Mouse (Mus musculus) frontal cortex, postnatal 25 days (tissue): ENCODE measurements at regions not wholly inside any gene's neighbourhood (a gene's known extent, or its start where the extent isn't known, plus 50 kb on each side); places are given as distances from the start of the nearest gene placed in this dataset.
A peak's percentile ranks its signal among the peaks of the same experiment; 100 is the strongest.

Experiments used
- DNase-seq, 2 experiments: peaks; one replicate each; pipeline ENCODE4 v3.0.0; 2022; ENCODE audit warnings: low spot score in 2 of 2

DNA sequence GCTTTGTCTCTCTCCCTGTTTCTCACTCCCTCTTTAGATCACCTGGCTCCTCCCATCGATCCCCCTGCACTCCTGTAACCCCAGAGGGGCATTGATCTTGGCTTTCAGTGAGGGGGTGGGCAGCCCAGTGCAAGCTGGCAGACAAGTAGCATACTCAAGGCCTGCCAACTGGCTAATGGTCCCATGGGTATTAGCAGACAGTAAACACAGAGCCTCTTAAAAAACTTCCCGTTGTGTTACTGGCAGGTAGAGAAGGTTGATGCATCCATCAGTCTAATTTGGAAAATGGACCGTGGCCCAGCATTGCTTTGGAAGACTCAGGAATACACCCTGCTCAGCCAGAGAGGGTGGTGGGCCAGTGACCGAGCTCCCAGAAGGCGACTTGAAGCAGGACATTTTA is 145.0 kb downstream of the 9530068E07Rik start:
- no peak for DNase-seq

DNA sequence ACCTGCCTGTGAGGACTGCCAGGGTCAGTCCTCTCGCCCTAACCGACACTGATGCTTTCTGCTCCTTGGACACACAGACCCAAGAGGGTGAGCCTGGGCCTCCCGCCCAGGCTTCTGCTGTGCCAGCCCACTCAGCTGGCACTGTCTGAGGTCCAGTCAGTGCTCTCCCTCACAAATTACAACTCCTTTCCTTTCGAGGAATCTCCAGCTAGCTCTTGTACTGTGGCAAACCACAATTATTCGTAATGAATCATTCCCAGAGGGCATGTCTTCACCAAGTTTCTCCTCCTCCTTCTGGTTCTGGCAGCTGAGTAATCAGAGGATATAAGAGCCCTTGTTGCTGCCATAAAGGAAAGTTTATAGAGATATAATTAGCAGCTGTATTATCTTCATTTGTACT is 155.2 kb downstream of the 9530068E07Rik start:
- DNase-seq, result no peak

GRCm38 (mm10) chr11:52552860-52553259 is 156.6 kb downstream of the 9530068E07Rik start:
- no peak for DNase-seq

- no peak for DNase-seq
Observed at GRCm38 (mm10) chr11:52557836-52558235, 161.6 kb downstream of the 9530068E07Rik start.

DNA sequence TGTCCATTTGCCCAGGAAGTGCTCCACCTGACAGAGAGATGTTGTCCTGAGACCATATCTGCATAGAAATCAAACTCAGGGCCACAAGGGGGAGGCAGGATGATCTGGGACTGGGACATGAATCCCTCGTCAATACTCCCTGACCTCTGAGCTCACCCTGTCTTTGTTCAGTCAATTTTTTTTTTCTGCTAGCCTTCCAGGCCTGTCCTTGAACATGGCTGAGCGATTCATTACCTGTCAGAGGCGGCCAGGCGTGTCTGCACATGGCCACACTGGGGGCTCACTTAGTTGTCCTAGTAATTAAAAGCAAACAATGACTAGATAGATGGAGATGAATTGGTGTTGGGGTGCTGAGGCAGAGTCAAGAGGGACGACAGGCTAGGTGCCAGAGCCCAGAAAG is 162.6 kb downstream of the 9530068E07Rik start:
- DNase-seq, result no peak

GRCm38 (mm10) chr11:52561281-52561680 is 165.1 kb downstream of the 9530068E07Rik start:
- no peak for DNase-seq

- DNase-seq, result no peak
Observed at GRCm38 (mm10) chr11:52565457-52565856, 169.2 kb downstream of the 9530068E07Rik start.

DNA sequence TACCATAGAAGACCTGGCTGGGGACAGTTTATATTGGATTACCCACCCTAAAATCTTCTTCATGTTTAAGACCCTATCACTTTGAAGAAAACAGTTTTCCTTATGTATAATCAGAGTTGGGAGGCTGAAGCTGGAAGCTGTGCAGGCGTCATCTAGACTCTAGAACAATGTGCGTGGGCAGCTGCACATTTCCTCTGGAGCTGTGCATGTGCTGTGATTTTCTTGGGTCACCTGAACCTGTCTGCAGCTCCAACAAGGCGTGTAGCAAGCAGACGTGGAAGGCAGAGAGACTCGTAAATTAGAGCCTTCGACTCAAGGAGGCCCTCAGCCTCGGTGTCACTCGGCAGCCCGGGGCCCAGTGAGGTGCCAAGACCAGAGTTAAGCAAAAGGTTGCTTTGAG is 169.8 kb downstream of the 9530068E07Rik start:
- no peak for DNase-seq

DNA sequence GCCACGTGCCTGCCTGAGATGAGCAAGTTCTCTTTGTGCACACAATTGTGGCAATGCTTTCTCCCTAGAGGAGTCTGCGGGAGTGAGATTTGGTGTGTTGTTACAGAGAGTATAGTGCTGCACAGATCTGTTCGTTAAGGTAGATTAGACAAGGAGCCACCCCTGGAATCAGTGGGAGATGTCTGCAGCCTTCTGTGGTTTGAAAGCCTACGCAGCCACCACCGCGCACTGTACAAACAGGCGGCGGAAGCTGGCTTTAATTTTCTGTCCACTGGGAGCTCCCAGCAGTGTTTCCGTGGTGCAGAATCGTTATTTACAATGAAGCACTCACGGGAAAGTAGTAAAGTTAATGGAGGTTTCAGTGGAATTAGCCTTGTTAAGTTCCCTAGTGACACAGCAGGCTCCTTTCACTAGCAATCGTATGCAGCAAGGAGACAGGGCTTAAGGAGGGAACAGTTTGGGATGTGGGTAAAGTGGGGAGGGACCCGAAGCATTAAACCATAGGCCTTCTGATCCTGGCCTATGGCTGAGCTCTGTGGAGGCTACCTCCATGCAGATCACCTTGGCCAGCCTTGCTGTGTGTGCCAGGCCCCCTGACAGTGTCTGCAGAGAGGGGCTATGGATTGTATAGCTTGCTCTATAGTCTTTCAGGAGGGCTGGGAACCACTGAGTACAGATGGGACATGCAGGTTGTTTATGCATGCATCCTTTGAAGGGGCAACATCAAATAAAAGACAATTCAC is 171.9 kb downstream of the 9530068E07Rik start:
- peak in 1 of 2 experiments; percentile 23 for DNase-seq

GRCm38 (mm10) chr11:52568794-52569193 is 172.6 kb downstream of the 9530068E07Rik start:
- DNase-seq, result no peak

- DNase-seq, result no peak
Observed at GRCm38 (mm10) chr11:52569759-52570158, 173.5 kb downstream of the 9530068E07Rik start.

- DNase-seq, result no peak
Observed at GRCm38 (mm10) chr11:52578471-52578870, 182.2 kb downstream of the 9530068E07Rik start.

- no peak for DNase-seq
Observed at GRCm38 (mm10) chr11:52579764-52580377, 183.6 kb downstream of the 9530068E07Rik start.

GRCm38 (mm10) chr11:52591596-52592180 is 172.7 kb upstream of the Fstl4 start:
- DNase-seq, result no peak

GRCm38 (mm10) chr11:52594092-52594491 is 170.3 kb upstream of the Fstl4 start:
- DNase-seq, result no peak

GRCm38 (mm10) chr11:52601196-52601595 is 163.2 kb upstream of the Fstl4 start:
- no peak for DNase-seq

GRCm38 (mm10) chr11:52602061-52602561 is 162.3 kb upstream of the Fstl4 start:
- peak; percentile 4 to 8 for DNase-seq

DNA sequence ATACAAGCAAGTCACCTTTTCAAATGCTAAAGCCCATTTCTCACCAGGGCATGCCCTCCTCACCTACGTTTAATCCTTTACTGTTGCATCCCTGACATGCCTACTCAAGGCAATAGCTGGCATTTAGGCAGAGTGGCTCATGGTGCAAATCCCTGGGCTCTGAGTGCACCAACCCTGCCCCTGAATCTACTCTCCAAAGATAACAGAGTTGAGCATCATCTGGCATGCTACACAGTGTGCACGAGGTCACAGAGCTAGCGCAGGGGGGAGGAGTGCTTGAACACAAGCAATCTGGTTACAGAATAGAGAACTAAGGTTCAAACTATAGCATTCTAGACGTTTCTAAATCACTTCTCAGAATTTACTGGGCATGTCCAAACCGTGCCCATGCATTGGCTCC is 161.6 kb upstream of the Fstl4 start:
- DNase-seq, result no peak

DNA sequence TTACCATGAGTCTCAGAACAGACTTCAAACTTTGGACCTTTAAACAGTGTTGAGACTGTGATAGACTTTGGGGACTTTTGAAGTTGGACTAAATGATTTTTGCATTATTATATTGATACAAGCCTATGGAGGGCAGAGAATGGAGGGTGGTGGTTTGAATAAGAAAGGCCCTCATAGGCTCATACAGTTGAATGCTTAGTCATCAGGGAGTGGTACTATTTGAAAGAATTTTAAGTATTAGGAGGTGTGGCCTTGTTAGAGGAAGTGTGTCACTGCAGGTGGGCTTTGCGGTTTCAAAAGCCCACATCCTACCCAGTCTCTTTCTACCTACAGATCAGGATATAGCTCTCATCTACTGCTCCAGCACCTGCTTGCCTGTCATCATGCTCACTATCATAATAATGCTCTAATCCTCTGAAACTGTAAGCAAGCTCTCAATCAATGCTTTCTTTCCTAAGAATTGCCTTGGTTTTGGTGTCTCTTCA is 153.7 kb upstream of the Fstl4 start:
- DNase-seq, result no peak

- no peak for DNase-seq
Observed at GRCm38 (mm10) chr11:52615622-52616021, 148.8 kb upstream of the Fstl4 start.

GRCm38 (mm10) chr11:52618646-52619045 is 145.8 kb upstream of the Fstl4 start:
- no peak for DNase-seq

DNA sequence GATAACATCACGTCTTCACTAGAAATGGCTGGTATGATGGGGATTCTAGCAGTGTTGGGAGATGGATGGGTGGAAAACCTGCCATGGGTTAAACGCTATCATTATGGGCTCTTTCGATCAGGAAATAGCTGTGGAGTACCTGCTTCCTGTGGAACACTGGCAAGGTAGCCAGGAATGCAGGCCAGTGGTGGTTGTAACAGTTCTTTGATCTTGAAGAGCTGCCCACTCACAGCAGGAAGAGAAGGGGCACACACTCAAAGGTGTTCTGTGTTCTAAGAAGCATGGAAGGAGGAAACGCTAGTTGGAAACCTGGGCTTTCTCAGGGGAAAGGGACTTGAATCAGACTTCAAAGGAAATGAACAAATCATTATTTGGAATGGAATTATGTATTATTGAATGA is 141.6 kb upstream of the Fstl4 start:
- no peak for DNase-seq

DNA sequence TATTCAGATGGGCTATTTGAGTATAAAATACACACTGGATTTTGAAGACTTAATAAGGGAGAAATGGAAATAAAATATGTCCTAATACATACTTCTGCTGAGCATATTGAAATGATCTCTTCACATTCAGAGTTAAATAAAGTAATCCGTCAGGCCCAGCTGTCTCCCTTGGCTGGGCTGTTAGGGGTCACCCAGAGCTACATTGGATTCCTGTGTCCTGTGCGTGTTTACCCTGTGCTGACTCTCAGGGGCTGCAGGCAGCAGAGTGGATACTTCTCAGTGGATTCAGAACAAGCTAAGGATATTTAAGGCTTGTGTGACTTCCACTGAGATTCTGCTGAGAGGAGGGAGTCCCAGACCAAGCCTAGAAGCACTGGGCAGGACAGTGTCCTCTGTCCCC is 135.6 kb upstream of the Fstl4 start:
- DNase-seq, result no peak
